Comparison of ENCODE assay signal across 19 mouse cellular contexts in genomic region chr4:59907657-59908230, GRCm38 (mm10). TPM values are rescaled to one million over a fixed set of nuclear protein-coding genes. Genes with fewer than 3 reads are reported as not detected.
DNase-seq lines count a peak whose midpoint lies in the region; ATAC-seq lines count a peak whose summit lies in the region.
"Had no signal": no experiment of that assay in that cellular context is flagged by ENCODE, and none has a peak within 500 bp of the region (broad histone marks: within the 10 kb centered on the region; RNA-seq: fewer than 3 reads in every experiment).

No protein-coding gene starts in this region.

- H3K9me3 ChIP-seq in kidney, embryonic 14.5 days (ENCODE audit: control insufficient read depth, low read length), result no peaks in the 10 kb centered on the region
- H3K9me3 ChIP-seq: liver, embryonic 12.5 days had no signal

- H3K27me3 ChIP-seq in kidney, embryonic 14.5 days (ENCODE audit: control insufficient read depth, insufficient read depth, low read length), result no peaks in the 10 kb centered on the region

- H3K27ac ChIP-seq in kidney, embryonic 14.5 days (ENCODE audit: low read depth, low read length), result no peak overlapping the region
- H3K27ac ChIP-seq: liver, embryonic 12.5 days had no signal

- H3K4me3 ChIP-seq in kidney, embryonic 14.5 days (ENCODE audit: low read length), result no peak overlapping the region
- H3K4me3 ChIP-seq: liver, embryonic 12.5 days had no signal

- peak; percentile 31 for DNase-seq in kidney, adult 11 months
- peak; percentile 74 for DNase-seq in NIH3T3 (ENCODE audit: low read depth)
- DNase-seq in forelimb bud, embryonic 11.5 days (ENCODE audit: low read depth, low spot score), result peak; percentile 13
- DNase-seq in mesoderm, embryonic 11.5 days (ENCODE audit: low read depth, low spot score), result peak; percentile 33
- DNase-seq in yolk sac, embryonic 10.5 days (ENCODE audit: low spot score), result no peak
- no peak for DNase-seq in layer of hippocampus, adult 18-20 months (ENCODE audit: low spot score in 2 of 2)
- DNase-seq: cerebellum, postnatal 14 days; layer of hippocampus, adult 9-11 months; thymus, postnatal 4 days had no signal

- WGBS in kidney, embryonic 14.5 days, result 46% methylated on average over 10 of the region's 10 CpGs

- ATAC-seq in kidney, embryonic 14.5 days (ENCODE audit: low FRiP score, low TSS enrichment), result no peak
- ATAC-seq: inflammation-experienced regulatory T-cells, adult 6 months; liver, embryonic 12.5 days had no signal

- H3K4me2 ChIP-seq in kidney, embryonic 14.5 days (replicated peaks; ENCODE audit: low read depth, low read length), result no peak overlapping the region
- H3K4me2 ChIP-seq: liver, embryonic 12.5 days had no signal

- H3K9ac ChIP-seq in kidney, embryonic 14.5 days (ENCODE audit: low read depth, low read length), result no peak overlapping the region
- H3K9ac ChIP-seq: liver, embryonic 12.5 days had no signal

- no peaks in the 10 kb centered on the region for H3K36me3 ChIP-seq in kidney, embryonic 14.5 days (ENCODE audit: control insufficient read depth, insufficient read depth, low read length)
- H3K36me3 ChIP-seq: liver, embryonic 12.5 days had no signal

- no peaks in the 10 kb centered on the region for H3K4me1 ChIP-seq in kidney, embryonic 14.5 days (ENCODE audit: control insufficient read depth, insufficient read depth, low read length)
- H3K4me1 ChIP-seq: liver, embryonic 12.5 days had no signal

RNA-seq across cellular contexts. Expression of gene Slc46a2, which starts 7.1 kb away (rescaled TPM):
- polyA plus RNA-seq in kidney, embryonic 14.5 days (2014; fragmentation: Nextera tagmentation; extraction: Ambion mirVana), result 0.07 TPM in 1 of 2 replicates, not detected in the other
- not detected for total RNA-seq in layer of hippocampus, adult 18-20 months (2021)
- total RNA-seq: gastrocnemius, postnatal 4 days; left cerebral cortex, postnatal 36 days; monocyte, adult 5-6 weeks had no signal
- polyA plus RNA-seq: frontal cortex, adult 2 months; liver, embryonic 12.5 days; small intestine, adult 2 months had no signal

RNA-seq across cellular contexts. Expression of gene Mup4, which starts 52.8 kb away (rescaled TPM):
- polyA plus RNA-seq in kidney, embryonic 14.5 days (2014; fragmentation: Nextera tagmentation; extraction: Ambion mirVana), result not detected in 2 replicates
- not detected for total RNA-seq in layer of hippocampus, adult 18-20 months (2021)
- total RNA-seq: gastrocnemius, postnatal 4 days; left cerebral cortex, postnatal 36 days; monocyte, adult 5-6 weeks had no signal
- polyA plus RNA-seq: frontal cortex, adult 2 months; heart, embryonic 16.5 days; inflammation-experienced regulatory T-cells, adult 6 months; liver, embryonic 12.5 days; small intestine, adult 2 months; stomach, embryonic 16.5 days had no signal

RNA-seq across cellular contexts. Expression of gene Mup6, which starts 56.4 kb away (rescaled TPM):
- polyA plus RNA-seq in kidney, embryonic 14.5 days (2014; fragmentation: Nextera tagmentation; extraction: Ambion mirVana), result not detected in 2 replicates
- total RNA-seq in layer of hippocampus, adult 18-20 months (2021), result not detected
- total RNA-seq: gastrocnemius, postnatal 4 days; left cerebral cortex, postnatal 36 days; monocyte, adult 5-6 weeks had no signal
- polyA plus RNA-seq: frontal cortex, adult 2 months; heart, embryonic 16.5 days; inflammation-experienced regulatory T-cells, adult 6 months; liver, embryonic 12.5 days; small intestine, adult 2 months; stomach, embryonic 16.5 days had no signal

Comparison
In these comparisons a context has a peak if more than half of its experiments do, and no peak if none do; other contexts are left out.
1. DNase-seq: peak in kidney, adult 11 months (single experiment), NIH3T3 (single experiment), forelimb bud, embryonic 11.5 days (single experiment) and mesoderm, embryonic 11.5 days (single experiment); none in yolk sac, embryonic 10.5 days (single experiment) and layer of hippocampus, adult 18-20 months (0 of 2).